Mouse (Mus musculus): Measurements from ENCODE around the gene Snapin.

Gene Snapin

GRCm38 (mm10) chr3:90503444-90503843 is 12.6 kb upstream of the Snapin start:
- no peak for DNase-seq

- DNase-seq: no peak
These were observed 6.8 kb upstream of the Snapin start for GRCm38 (mm10) chr3:90497597-90497996.

- no peak for DNase-seq
These were observed 5.2 kb upstream of the Snapin start for GRCm38 (mm10) chr3:90495850-90496525.

GRCm38 (mm10) chr3:90493831-90494540 is 3.2 kb upstream of the Snapin start:
- peak; percentile 48 for DNase-seq

GRCm38 (mm10) chr3:90491350-90491749 is 517 bp upstream of the Snapin start:
- DNase-seq: peak; percentile 53

GRCm38 (mm10) chr3:90488576-90488975 is 2.3 kb downstream of the Snapin start:
- DNase-seq: no peak

- DNase-seq: no peak
These were observed 3.8 kb downstream of the Snapin start for GRCm38 (mm10) chr3:90486998-90487397.

GRCm38 (mm10) chr3:90475831-90476611 is 14.8 kb downstream of the Snapin start, which contains the start of gene Ilf2:
Gene Ilf2 (plus strand): TSS chr3:90476126.
- DNase-seq: peak; percentile 100

GRCm38 (mm10) chr3:90475151-90475830 is 15.5 kb downstream of the Snapin start:
- DNase-seq: no peak

GRCm38 (mm10) chr3:90472213-90472612 is 18.6 kb downstream of the Snapin start:
- DNase-seq: peak; percentile 73

- peak; percentile 79 for DNase-seq
These were observed 23.1 kb downstream of the Snapin start for GRCm38 (mm10) chr3:90467618-90468300.

GRCm38 (mm10) chr3:90466311-90466766 is 24.5 kb downstream of the Snapin start:
- peak; percentile 84 for DNase-seq

- peak; percentile 61 for DNase-seq
These were observed 25.0 kb downstream of the Snapin start, which contains the start of gene Npr1 for GRCm38 (mm10) chr3:90465686-90466310. Gene Npr1 (minus strand): TSS chr3:90465866.

GRCm38 (mm10) chr3:90465081-90465685 is 25.6 kb downstream of the Snapin start:
- peak; percentile 58 for DNase-seq

GRCm38 (mm10) chr3:90464552-90465080 is 26.2 kb downstream of the Snapin start:
- DNase-seq: no peak

- no peak for DNase-seq
These were observed 28.3 kb downstream of the Snapin start for GRCm38 (mm10) chr3:90462579-90462978.

GRCm38 (mm10) chr3:90461935-90462334 is 28.9 kb downstream of the Snapin start:
- no peak for DNase-seq

GRCm38 (mm10) chr3:90460315-90460714 is 30.5 kb downstream of the Snapin start:
- DNase-seq: no peak

- no peak for DNase-seq
These were observed 31.1 kb downstream of the Snapin start for GRCm38 (mm10) chr3:90459727-90460126.

GRCm38 (mm10) chr3:90454931-90455330 is 35.9 kb downstream of the Snapin start:
- DNase-seq: no peak

Data from retina, postnatal 1 day (tissue).